Mouse (Mus musculus) neural tube, embryonic 11.5 days (tissue): Measurements from ENCODE around the gene Olfr638. TPM values are rescaled to one million over a fixed set of nuclear protein-coding genes. Genes with fewer than 3 reads are reported as not detected.

Experiments used
- ATAC-seq: fragments of 200-750 bp; cut with Nextera tagmentation; 2 replicates; pipeline ENCODE4 v1.8.0; 2017; ENCODE audit warnings: moderate number of reproducible peaks, mild to moderate bottlenecking, moderate TSS enrichment, moderate library complexity; ENCODE audit not compliant: insufficient read depth, low FRiP score, low TSS enrichment
- DNase-seq: peaks from one replicate; pipeline ENCODE4 v3.0.0-alpha.2; 2015; ENCODE audit warnings: low spot score
- H3K27ac ChIP-seq: fragments of 300-500 bp; sonication (generic); 2 replicates; pipeline ENCODE4 v1.5.1; 2014; ENCODE audit warnings: low read depth, mild to moderate bottlenecking, low read length
- H3K27me3 ChIP-seq: fragments of 300-500 bp; sonication (generic); 2 replicates; pipeline ENCODE4 v1.6.1; 2014; ENCODE audit warnings: mild to moderate bottlenecking, low read length, mixed read lengths; ENCODE audit not compliant: control insufficient read depth, insufficient read depth
- H3K36me3 ChIP-seq: fragments of 300-500 bp; sonication (generic); 2 replicates; pipeline ENCODE4 v1.6.1; 2014; ENCODE audit warnings: mild to moderate bottlenecking, low read length, moderate library complexity, mixed read lengths; ENCODE audit not compliant: control insufficient read depth, insufficient read depth
- H3K4me1 ChIP-seq: fragments of 300-500 bp; sonication (generic); 2 replicates; pipeline ENCODE4 v1.6.1; 2014; ENCODE audit warnings: low read length, mixed read lengths; ENCODE audit not compliant: control insufficient read depth, insufficient read depth
- H3K4me2 ChIP-seq: fragments of 300-500 bp; sonication (generic); 2 replicates; pipeline ENCODE4 v1.6.1; 2014; ENCODE audit warnings: low read depth, mild to moderate bottlenecking, moderate library complexity
- H3K4me3 ChIP-seq: fragments of 300-500 bp; sonication (generic); 2 replicates; pipeline ENCODE4 v1.5.1; 2014; ENCODE audit warnings: low read depth, low read length
- H3K9ac ChIP-seq: fragments of 300-500 bp; sonication (generic); 2 replicates; pipeline ENCODE4 v1.6.1; 2014; ENCODE audit warnings: mild to moderate bottlenecking, low read length
- H3K9me3 ChIP-seq: fragments of 300-500 bp; sonication (generic); 2 replicates; pipeline ENCODE4 v1.6.1; 2016; ENCODE audit warnings: low read length; ENCODE audit not compliant: control insufficient read depth
- WGBS: fragments of 180-500 bp; shearing (Covaris S2); extraction: QIAGEN DNeasy Blood & Tissue Kit; methylation state at CpG from one replicate; pipeline ENCODE4 v1.1.7; 2014; 5-methylcytosine and 5-hydroxymethylcytosine counted together
- polyA plus RNA-seq: library from polyadenylated mRNA; unstranded; fragments of >200 nt; fragmentation: Nextera tagmentation; extraction: Ambion mirVana; gene quantifications from 2 replicates; pipeline ENCODE4 v1.2.1, GENCODE M21; 2014

Olfr638 gene
- polyA plus RNA-seq, 1 experiment from 2014 or later = not detected

- Histone ChIP-seq H3K27ac (no peak overlapping the region), H3K27me3 (no peaks in the 10 kb centered on the region), H3K4me1 (no peaks in the 10 kb centered on the region), H3K4me2 (no peak overlapping the region), H3K9me3 (no peaks in the 10 kb centered on the region), H3K36me3 (no peaks in the 10 kb centered on the region), H3K9ac (no peak overlapping the region), H3K4me3 (no peak overlapping the region)
- DNase-seq (no peak), ATAC-seq (no peak)
- WGBS = 84% methylated on average over 3 of the region's 3 CpGs
These were observed 28.4 kb downstream of the Olfr638 start for GRCm38 (mm10) chr7:104026978-104027377.

DNA sequence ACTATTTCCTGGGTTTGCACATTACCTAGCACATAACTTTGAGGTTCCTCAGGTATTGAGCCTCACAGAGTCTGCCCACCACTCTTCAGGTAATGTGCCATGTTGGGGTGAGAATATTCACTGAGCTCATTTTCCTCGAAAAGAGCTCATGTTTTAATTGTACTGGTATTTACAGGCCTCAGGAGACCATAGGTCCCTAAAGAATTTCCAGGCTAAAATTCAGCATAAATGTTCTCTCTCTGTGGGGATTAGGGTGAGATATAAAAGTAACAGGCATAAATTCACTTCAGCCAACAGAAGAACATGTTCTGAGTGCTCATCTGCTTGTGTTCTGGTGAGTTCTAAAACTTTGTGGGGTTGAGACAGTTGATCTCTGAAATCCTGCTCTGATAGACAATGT is 36.6 kb downstream of the Olfr638 start, which contains the start of gene Olfr641:
Olfr641 (plus strand) TSS at position 301 of the 400 bp plus-strand sequence.
- H3K36me3 ChIP-seq = no peaks in the 10 kb centered on the region
- H3K9ac ChIP-seq = no peak within 1 kb of the TSS
- H3K4me2 ChIP-seq = no peak within 1 kb of the TSS
- H3K27ac ChIP-seq = no peak within 1 kb of the TSS
- H3K27me3 ChIP-seq = no peaks in the 10 kb centered on the region
- ATAC-seq (no peak), DNase-seq (no peak)
- no peaks in the 10 kb centered on the region for H3K4me1 ChIP-seq
- WGBS = 80% methylated on average over 1 of the region's 1 CpGs
- no peak within 1 kb of the TSS for H3K4me3 ChIP-seq
- no peaks in the 10 kb centered on the region for H3K9me3 ChIP-seq

GRCm38 (mm10) chr7:104050745-104051144 is 52.2 kb downstream of the Olfr638 start:
- WGBS = 94% methylated on average over 4 of the region's 4 CpGs
- Histone ChIP-seq H3K4me1 (no peaks in the 10 kb centered on the region), H3K36me3 (no peaks in the 10 kb centered on the region), H3K27ac (no peak overlapping the region), H3K4me3 (no peak overlapping the region), H3K4me2 (no peak overlapping the region), H3K9ac (no peak overlapping the region), H3K9me3 (no peaks in the 10 kb centered on the region), H3K27me3 (no peaks in the 10 kb centered on the region)
- DNase-seq = no peak
- no peak for ATAC-seq

DNA sequence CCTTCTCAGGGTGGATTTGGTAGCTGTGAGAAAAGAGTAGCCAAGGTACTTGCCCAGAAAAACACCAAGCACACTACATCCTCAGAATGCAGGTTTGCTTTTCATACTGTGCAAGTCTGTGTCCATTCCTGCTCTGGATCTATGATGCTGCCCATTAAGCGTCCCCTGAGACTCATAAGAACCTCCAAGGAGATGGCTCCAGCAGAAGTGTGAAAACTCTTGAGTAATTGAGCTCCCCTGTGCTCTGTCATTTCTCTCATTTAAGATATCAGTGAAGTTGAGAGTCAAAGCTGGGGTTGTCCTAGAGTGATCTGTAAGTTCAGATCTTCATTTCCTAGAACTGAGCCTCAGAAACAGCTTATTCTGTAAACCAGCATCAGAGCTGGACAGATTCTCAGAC is 54.0 kb downstream of the Olfr638 start, which contains the start of gene Olfr642:
Olfr642 (minus strand) TSS at position 101 of the 400 bp plus-strand sequence.
- no peak within 1 kb of the TSS for H3K4me3 ChIP-seq
- H3K27ac ChIP-seq = no peak within 1 kb of the TSS
- no peak within 1 kb of the TSS for H3K4me2 ChIP-seq
- DNase-seq (no peak), ATAC-seq (no peak)
- H3K27me3 ChIP-seq = no peaks in the 10 kb centered on the region
- H3K36me3 ChIP-seq = no peaks in the 10 kb centered on the region
- no peak within 1 kb of the TSS for H3K9ac ChIP-seq
- WGBS = 81% methylated on average over 1 of the region's 1 CpGs
- no peaks in the 10 kb centered on the region for H3K4me1 ChIP-seq
- no peaks in the 10 kb centered on the region for H3K9me3 ChIP-seq

Other genes with a start within 250 kb of the Olfr638 start
- gene Olfr630, start 241.4 kb upstream of the Olfr638 start, polyA plus RNA-seq = not detected in 2 replicates
- not detected in 2 replicates for gene Olfr69, start 227.2 kb upstream of the Olfr638 start, polyA plus RNA-seq
- not detected in 2 replicates for gene Olfr68, start 219.0 kb upstream of the Olfr638 start, polyA plus RNA-seq
- gene Olfr67, start 206.9 kb upstream of the Olfr638 start, polyA plus RNA-seq = not detected in 2 replicates
- 601 and 630 TPM in 2 replicates for gene Hbb-bt, start 184.8 kb upstream of the Olfr638 start, polyA plus RNA-seq
- 191 and 252 TPM in 2 replicates for gene Hbb-bs, start 170.7 kb upstream of the Olfr638 start, polyA plus RNA-seq
- gene Hbb-bh2, start 158.2 kb upstream of the Olfr638 start, polyA plus RNA-seq = not detected in 2 replicates
- gene Hbb-bh1, start 155.6 kb upstream of the Olfr638 start, polyA plus RNA-seq = 2,034 and 2,085 TPM in 2 replicates
- 8,929 and 9,080 TPM in 2 replicates for gene Hbb-y, start 145.5 kb upstream of the Olfr638 start, polyA plus RNA-seq
- not detected in 2 replicates for gene Olfr66, start 112.5 kb upstream of the Olfr638 start, polyA plus RNA-seq
- gene Olfr64, start 104.3 kb upstream of the Olfr638 start, polyA plus RNA-seq = not detected in 2 replicates
- not detected in 2 replicates for gene Olfr65, start 95.3 kb upstream of the Olfr638 start, polyA plus RNA-seq
- not detected in 2 replicates for gene Olfr631, start 69.9 kb upstream of the Olfr638 start, polyA plus RNA-seq
- gene Olfr632, start 64.4 kb upstream of the Olfr638 start, polyA plus RNA-seq = not detected in 2 replicates
- gene Olfr633, start 54.3 kb upstream of the Olfr638 start, polyA plus RNA-seq = not detected in 2 replicates
- not detected in 2 replicates for gene Olfr635, start 27.6 kb upstream of the Olfr638 start, polyA plus RNA-seq
- gene Olfr639, start 18.6 kb downstream of the Olfr638 start, polyA plus RNA-seq = not detected in 2 replicates
- gene Olfr640, start 26.8 kb downstream of the Olfr638 start, polyA plus RNA-seq = not detected in 2 replicates
- not detected in 2 replicates for gene Olfr641, start 36.7 kb downstream of the Olfr638 start, polyA plus RNA-seq
- not detected in 2 replicates for gene Olfr642, start 53.9 kb downstream of the Olfr638 start, polyA plus RNA-seq
- not detected in 2 replicates for gene 4930516K23Rik, start 62.7 kb downstream of the Olfr638 start, polyA plus RNA-seq
- gene Olfr644, start 73.1 kb downstream of the Olfr638 start, polyA plus RNA-seq = not detected in 2 replicates
- not detected in 2 replicates for gene Olfr645, start 86.7 kb downstream of the Olfr638 start, polyA plus RNA-seq
- gene Olfr646, start 106.1 kb downstream of the Olfr638 start, polyA plus RNA-seq = not detected in 2 replicates
- gene Ubqln5, start 131.1 kb downstream of the Olfr638 start, polyA plus RNA-seq = not detected in 2 replicates
- gene Olfr643, start 138.7 kb downstream of the Olfr638 start, polyA plus RNA-seq = not detected in 2 replicates
- not detected in 2 replicates for gene Ubqln3, start 144.5 kb downstream of the Olfr638 start, polyA plus RNA-seq
- gene Ubqlnl, start 151.8 kb downstream of the Olfr638 start, polyA plus RNA-seq = not detected in 2 replicates
- gene Olfm5, start 166.1 kb downstream of the Olfr638 start, polyA plus RNA-seq = 0.11 TPM in 1 of 2 replicates, not detected in the other
- 0.16 and 0.17 TPM in 2 replicates for gene Olfr648, start 184.6 kb downstream of the Olfr638 start, polyA plus RNA-seq
- not detected in 2 replicates for gene Olfr649, start 197.2 kb downstream of the Olfr638 start, polyA plus RNA-seq
- gene Trim6, start 220.0 kb downstream of the Olfr638 start, polyA plus RNA-seq = 2.5 and 3.1 TPM in 2 replicates
- gene Trim34a, start 245.7 kb downstream of the Olfr638 start, polyA plus RNA-seq = 0.74 and 0.84 TPM in 2 replicates